Mouse (Mus musculus): ENCODE measurements at regions not wholly inside any gene's neighbourhood (a gene's known extent, or its start where the extent isn't known, plus 50 kb on each side); places are given as distances from the start of the nearest gene placed in this dataset.

- no peak overlapping the region for H3K4me3 ChIP-seq (ENCODE audit: low read length)
- H3K36me3 ChIP-seq (ENCODE audit: insufficient read depth, low read length) = no peaks in the 10 kb centered on the region
- no peaks in the 10 kb centered on the region for H3K4me1 ChIP-seq (ENCODE audit: insufficient read depth, low read length)
- H3K9me3 ChIP-seq (ENCODE audit: low read length) = no peaks in the 10 kb centered on the region
- 84% methylated on average over 11 of the region's 11 CpGs for WGBS
- peaks cover 3% of the 10 kb centered on the region; the same call in 1 of the 2 replicates for H3K27me3 ChIP-seq (ENCODE audit: insufficient read depth, low read length)
- no peak overlapping the region for H3K4me2 ChIP-seq (replicated peaks; ENCODE audit: low read depth, low read length)
- no peak overlapping the region for H3K9ac ChIP-seq (replicated peaks; ENCODE audit: low read length)
- H3K27ac ChIP-seq (ENCODE audit: low read length) = no peak overlapping the region
- ATAC-seq (ENCODE audit: low FRiP score, low TSS enrichment) = no peak
Observed at GRCm38 (mm10) chr4:134990651-134991050, 60.0 kb downstream of the Syf2 start.

- H3K4me1 ChIP-seq (ENCODE audit: insufficient read depth, low read length) = no peaks in the 10 kb centered on the region
- no peaks in the 10 kb centered on the region for H3K36me3 ChIP-seq (ENCODE audit: insufficient read depth, low read length)
- peaks cover 3% of the 10 kb centered on the region; the same call in 1 of the 2 replicates for H3K27me3 ChIP-seq (ENCODE audit: insufficient read depth, low read length)
- H3K4me3 ChIP-seq (ENCODE audit: low read length) = no peak overlapping the region
- H3K9ac ChIP-seq (replicated peaks; ENCODE audit: low read length) = no peak overlapping the region
- H3K9me3 ChIP-seq (ENCODE audit: low read length) = no peaks in the 10 kb centered on the region
- H3K27ac ChIP-seq (ENCODE audit: low read length) = no peak overlapping the region
- no peak for ATAC-seq (ENCODE audit: low FRiP score, low TSS enrichment)
- no peak overlapping the region for H3K4me2 ChIP-seq (replicated peaks; ENCODE audit: low read depth, low read length)
- 57% methylated on average over 8 of the region's 8 CpGs for WGBS
Observed at GRCm38 (mm10) chr4:134993526-134994122, 62.9 kb downstream of the Syf2 start.

GRCm38 (mm10) chr4:134994205-134994604, 63.5 kb downstream of the Syf2 start:
- Histone ChIP-seq H3K9ac (replicated peaks; ENCODE audit: low read length) (no peak overlapping the region), H3K36me3 (ENCODE audit: insufficient read depth, low read length) (no peaks in the 10 kb centered on the region), H3K4me1 (ENCODE audit: insufficient read depth, low read length) (no peaks in the 10 kb centered on the region), H3K4me3 (ENCODE audit: low read length) (no peak overlapping the region), H3K27me3 (ENCODE audit: insufficient read depth, low read length) (peaks cover 3% of the 10 kb centered on the region; the same call in 1 of the 2 replicates), H3K9me3 (ENCODE audit: low read length) (no peaks in the 10 kb centered on the region), H3K4me2 (replicated peaks; ENCODE audit: low read depth, low read length) (no peak overlapping the region), H3K27ac (ENCODE audit: low read length) (no peak overlapping the region)
- ATAC-seq (ENCODE audit: low FRiP score, low TSS enrichment) = no peak
- 87% methylated on average over 2 of the region's 2 CpGs for WGBS

GRCm38 (mm10) chr4:134994648-134995047, 64.0 kb downstream of the Syf2 start:
- no peak for ATAC-seq (ENCODE audit: low FRiP score, low TSS enrichment)
- H3K4me3 ChIP-seq (ENCODE audit: low read length) = no peak overlapping the region
- H3K9ac ChIP-seq (replicated peaks; ENCODE audit: low read length) = no peak overlapping the region
- no peak overlapping the region for H3K4me2 ChIP-seq (replicated peaks; ENCODE audit: low read depth, low read length)
- H3K36me3 ChIP-seq (ENCODE audit: insufficient read depth, low read length) = no peaks in the 10 kb centered on the region
- no peaks in the 10 kb centered on the region for H3K9me3 ChIP-seq (ENCODE audit: low read length)
- no peak overlapping the region for H3K27ac ChIP-seq (ENCODE audit: low read length)
- peaks cover 3% of the 10 kb centered on the region; the same call in 1 of the 2 replicates for H3K27me3 ChIP-seq (ENCODE audit: insufficient read depth, low read length)
- 86% methylated on average over 6 of the region's 6 CpGs for WGBS
- no peaks in the 10 kb centered on the region for H3K4me1 ChIP-seq (ENCODE audit: insufficient read depth, low read length)

- 0 out of 2 replicates have a peak, but pooled peaks have one; percentile 15 for ATAC-seq (ENCODE audit: low FRiP score, low TSS enrichment)
Observed at GRCm38 (mm10) chr4:134995052-134995451, 64.4 kb downstream of the Syf2 start.

GRCm38 (mm10) chr4:134996121-134996520, 65.4 kb downstream of the Syf2 start:
- no peaks in the 10 kb centered on the region for H3K9me3 ChIP-seq (ENCODE audit: low read length)
- ATAC-seq (ENCODE audit: low FRiP score, low TSS enrichment) = no peak
- H3K4me3 ChIP-seq (ENCODE audit: low read length) = no peak overlapping the region
- H3K27me3 ChIP-seq (ENCODE audit: insufficient read depth, low read length) = peaks cover 3% of the 10 kb centered on the region; the same call in 1 of the 2 replicates
- 93% methylated on average over 6 of the region's 6 CpGs for WGBS
- no peak overlapping the region for H3K9ac ChIP-seq (replicated peaks; ENCODE audit: low read length)
- no peaks in the 10 kb centered on the region for H3K4me1 ChIP-seq (ENCODE audit: insufficient read depth, low read length)
- H3K36me3 ChIP-seq (ENCODE audit: insufficient read depth, low read length) = no peaks in the 10 kb centered on the region
- no peak overlapping the region for H3K4me2 ChIP-seq (replicated peaks; ENCODE audit: low read depth, low read length)
- no peak overlapping the region for H3K27ac ChIP-seq (ENCODE audit: low read length)

More at GRCm38 (mm10) chr4:134995052-134995451, 64.4 kb downstream of the Syf2 start:
- peaks cover 3% of the 10 kb centered on the region; the same call in 1 of the 2 replicates for H3K27me3 ChIP-seq (ENCODE audit: insufficient read depth, low read length)
- no peak overlapping the region for H3K27ac ChIP-seq (ENCODE audit: low read length)
- no peaks in the 10 kb centered on the region for H3K4me1 ChIP-seq (ENCODE audit: insufficient read depth, low read length)
- H3K4me3 ChIP-seq (ENCODE audit: low read length) = no peak overlapping the region
- H3K9ac ChIP-seq (replicated peaks; ENCODE audit: low read length) = no peak overlapping the region
- no peak overlapping the region for H3K4me2 ChIP-seq (replicated peaks; ENCODE audit: low read depth, low read length)
- 44% methylated on average over 13 of the region's 13 CpGs for WGBS
- H3K36me3 ChIP-seq (ENCODE audit: insufficient read depth, low read length) = no peaks in the 10 kb centered on the region
- no peaks in the 10 kb centered on the region for H3K9me3 ChIP-seq (ENCODE audit: low read length)

- Histone ChIP-seq H3K4me1 (ENCODE audit: insufficient read depth, low read length) (peaks cover 5% of the 10 kb centered on the region; the same call in 1 of the 2 replicates), H3K4me3 (ENCODE audit: low read length) (no peak overlapping the region), H3K9me3 (ENCODE audit: low read length) (no peaks in the 10 kb centered on the region), H3K9ac (replicated peaks; ENCODE audit: low read length) (no peak overlapping the region), H3K4me2 (replicated peaks; ENCODE audit: low read depth, low read length) (no peak overlapping the region), H3K36me3 (ENCODE audit: insufficient read depth, low read length) (no peaks in the 10 kb centered on the region), H3K27ac (ENCODE audit: low read length) (no peak overlapping the region), H3K27me3 (ENCODE audit: insufficient read depth, low read length) (no peaks in the 10 kb centered on the region; the same call in 1 of the 2 replicates)
- 87% methylated on average over 26 of the region's 26 CpGs for whole genome bisulfite sequencing
- ATAC-seq (ENCODE audit: low FRiP score, low TSS enrichment) = no peak
Observed at GRCm38 (mm10) chr4:134997461-134998434, 67.0 kb downstream of the Syf2 start.

- H3K27ac ChIP-seq (ENCODE audit: low read length) = no peak overlapping the region
- 64% methylated on average over 12 of the region's 12 CpGs for WGBS
- H3K4me2 ChIP-seq (replicated peaks; ENCODE audit: low read depth, low read length) = no peak overlapping the region
- H3K27me3 ChIP-seq (ENCODE audit: insufficient read depth, low read length) = no peaks in the 10 kb centered on the region
- no peak overlapping the region for H3K4me3 ChIP-seq (ENCODE audit: low read length)
- no peak overlapping the region for H3K9ac ChIP-seq (replicated peaks; ENCODE audit: low read length)
- H3K36me3 ChIP-seq (ENCODE audit: insufficient read depth, low read length) = no peaks in the 10 kb centered on the region
- peaks cover 5% of the 10 kb centered on the region; the same call in 1 of the 2 replicates for H3K4me1 ChIP-seq (ENCODE audit: insufficient read depth, low read length)
- H3K9me3 ChIP-seq (ENCODE audit: low read length) = no peaks in the 10 kb centered on the region
- ATAC-seq (ENCODE audit: low FRiP score, low TSS enrichment) = no peak
Observed at GRCm38 (mm10) chr4:134998928-134999658, 68.4 kb downstream of the Syf2 start.

- Histone ChIP-seq H3K4me2 (replicated peaks; ENCODE audit: low read depth, low read length) (no peak overlapping the region), H3K27me3 (ENCODE audit: insufficient read depth, low read length) (no peaks in the 10 kb centered on the region), H3K4me3 (ENCODE audit: low read length) (no peak overlapping the region), H3K27ac (ENCODE audit: low read length) (peak overlapping the region; percentile 63), H3K9me3 (ENCODE audit: low read length) (no peaks in the 10 kb centered on the region), H3K4me1 (ENCODE audit: insufficient read depth, low read length) (peaks cover 5% of the 10 kb centered on the region; the same call in 1 of the 2 replicates), H3K36me3 (ENCODE audit: insufficient read depth, low read length) (no peaks in the 10 kb centered on the region), H3K9ac (replicated peaks; ENCODE audit: low read length) (peak overlapping the region; percentile 20; the same call in 1 of the 2 replicates)
- ATAC-seq (ENCODE audit: low FRiP score, low TSS enrichment) = peak; percentile 74; the same call in 1 of the 2 replicates
- WGBS = 27% methylated on average over 16 of the region's 16 CpGs
Observed at GRCm38 (mm10) chr4:135002091-135002925, 71.6 kb downstream of the Syf2 start.
